Mouse (Mus musculus): ENCODE results near the gene Zfp692. TPM values are rescaled to one million over a fixed set of nuclear protein-coding genes. Genes with fewer than 3 reads are reported as not detected.
"Not testable (repeated sequence)": the region's sequence is repeated elsewhere in the genome, so short reads cannot be mapped to it uniquely, and the experiment has no call there.

Gene Zfp692
- polyA plus RNA-seq, 1 experiment from 2014 or later, result 13.2 TPM

DNA sequence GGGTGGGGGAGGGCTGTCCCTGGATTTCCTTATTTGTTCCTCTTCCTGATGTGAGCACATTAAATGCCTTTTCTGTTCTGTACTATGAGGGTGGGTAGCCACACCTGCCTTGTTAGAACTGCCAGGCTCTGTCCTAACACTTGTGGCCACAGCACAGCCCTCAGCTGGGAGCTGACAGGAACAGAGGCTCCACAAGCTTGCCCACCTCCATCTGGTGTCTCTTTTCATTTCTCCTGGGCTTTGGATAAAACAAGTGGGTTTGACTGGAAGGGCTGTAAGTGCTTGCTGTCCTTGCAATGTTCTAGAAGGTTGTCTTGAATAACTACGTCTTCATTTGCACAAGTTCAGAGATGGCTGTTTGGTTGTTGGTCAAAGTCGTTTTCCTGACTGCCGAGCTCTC lies 48.1 kb downstream of the Zfp692 start:
- Histone ChIP-seq H3K9ac (ENCODE audit: low read length) (no peak overlapping the region), H3K4me1 (ENCODE audit: control insufficient read depth, insufficient read depth, low read length) (no peaks in the 10 kb centered on the region), H3K4me2 (no peak overlapping the region), H3K36me3 (ENCODE audit: control insufficient read depth, insufficient read depth, low read length) (no peaks in the 10 kb centered on the region; the same call in 1 of the 2 replicates), H3K4me3 (ENCODE audit: low read depth, low read length) (no peak overlapping the region), H3K27ac (ENCODE audit: low read depth, low read length) (no peak overlapping the region), H3K9me3 (ENCODE audit: control insufficient read depth, low read length) (no peaks in the 10 kb centered on the region), H3K27me3 (ENCODE audit: control insufficient read depth, insufficient read depth, low read length) (no peaks in the 10 kb centered on the region)
- 84% methylated on average over 3 of the region's 3 CpGs for WGBS
- ATAC-seq (ENCODE audit: low FRiP score) (no peak), DNase-seq (ENCODE audit: low spot score, missing footprints) (no peak)

DNA sequence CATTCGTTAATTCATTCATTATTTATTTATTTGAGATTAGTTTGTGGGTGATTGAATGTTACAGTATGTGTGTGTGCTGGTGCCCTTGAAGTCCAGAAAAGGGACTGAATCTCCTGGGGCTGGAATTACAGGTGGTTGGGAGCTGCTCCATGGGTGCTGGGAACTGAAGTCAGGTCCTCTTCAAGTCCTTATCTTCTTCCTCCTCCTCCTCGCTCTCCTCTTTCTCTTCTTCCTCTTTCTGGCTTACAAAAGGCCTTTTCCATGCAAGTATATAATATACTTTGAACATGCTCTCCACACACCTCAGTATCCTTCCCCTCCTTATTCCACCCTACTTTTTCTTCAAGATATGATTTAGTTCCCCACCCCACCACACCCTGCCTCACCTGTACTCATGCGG lies 50.2 kb downstream of the Zfp692 start:
- WGBS, result 92% methylated on average over 3 of the region's 3 CpGs
- Histone ChIP-seq H3K9me3 (ENCODE audit: control insufficient read depth, low read length) (no peaks in the 10 kb centered on the region), H3K4me3 (ENCODE audit: low read depth, low read length) (no peak overlapping the region), H3K27ac (ENCODE audit: low read depth, low read length) (no peak overlapping the region), H3K4me1 (ENCODE audit: control insufficient read depth, insufficient read depth, low read length) (no peaks in the 10 kb centered on the region), H3K27me3 (ENCODE audit: control insufficient read depth, insufficient read depth, low read length) (no peaks in the 10 kb centered on the region), H3K36me3 (ENCODE audit: control insufficient read depth, insufficient read depth, low read length) (no peaks in the 10 kb centered on the region), H3K9ac (ENCODE audit: low read length) (no peak overlapping the region), H3K4me2 (no peak overlapping the region)
- ATAC-seq (ENCODE audit: low FRiP score), result no peak
- DNase-seq (ENCODE audit: low spot score, missing footprints), result no peak

DNA sequence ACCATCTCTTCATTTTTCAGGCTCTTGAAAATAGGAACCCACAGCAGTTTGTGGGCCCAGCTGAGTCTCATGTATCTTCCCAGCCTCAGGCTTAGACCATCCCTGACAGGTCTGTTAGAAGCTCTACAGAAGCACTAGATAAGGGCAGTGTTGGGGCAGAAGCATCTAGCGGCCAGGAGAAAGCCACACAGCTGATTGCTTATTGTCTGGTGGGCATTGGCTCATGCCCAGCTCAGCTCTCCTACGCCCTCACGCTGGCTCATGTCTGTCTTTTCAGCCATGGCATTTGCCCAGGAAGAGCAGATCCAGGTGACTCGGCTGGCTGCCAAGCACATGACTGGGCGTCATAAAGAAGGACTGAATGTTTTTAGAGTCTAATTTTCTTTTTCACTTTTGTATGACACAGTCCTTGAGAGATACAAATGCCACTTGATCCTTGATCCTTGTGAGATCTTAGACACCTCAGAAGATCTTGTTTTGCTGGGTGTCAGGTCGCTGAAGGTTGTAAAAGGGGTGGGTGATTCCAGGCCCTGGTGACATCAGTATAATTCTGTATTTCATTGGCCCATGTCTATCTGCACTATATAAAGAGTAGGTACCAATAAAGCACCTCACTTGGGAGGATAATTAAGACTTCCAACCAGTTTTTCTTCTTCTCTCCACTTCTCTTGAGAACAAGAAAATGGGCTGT lies 51.1 kb downstream of the Zfp692 start:
- H3K27me3 ChIP-seq (ENCODE audit: control insufficient read depth, insufficient read depth, low read length), result no peaks in the 10 kb centered on the region
- H3K4me2 ChIP-seq, result no peak overlapping the region
- no peak overlapping the region for H3K9ac ChIP-seq (ENCODE audit: low read length)
- WGBS, result 80% methylated on average over 6 of the region's 6 CpGs
- no peaks in the 10 kb centered on the region for H3K36me3 ChIP-seq (ENCODE audit: control insufficient read depth, insufficient read depth, low read length)
- DNase-seq (ENCODE audit: low spot score, missing footprints) (no peak), ATAC-seq (ENCODE audit: low FRiP score) (no peak)
- no peaks in the 10 kb centered on the region for H3K4me1 ChIP-seq (ENCODE audit: control insufficient read depth, insufficient read depth, low read length)
- no peak overlapping the region for H3K27ac ChIP-seq (ENCODE audit: low read depth, low read length)
- H3K9me3 ChIP-seq (ENCODE audit: control insufficient read depth, low read length), result no peaks in the 10 kb centered on the region
- H3K4me3 ChIP-seq (ENCODE audit: low read depth, low read length), result no peak overlapping the region

DNA sequence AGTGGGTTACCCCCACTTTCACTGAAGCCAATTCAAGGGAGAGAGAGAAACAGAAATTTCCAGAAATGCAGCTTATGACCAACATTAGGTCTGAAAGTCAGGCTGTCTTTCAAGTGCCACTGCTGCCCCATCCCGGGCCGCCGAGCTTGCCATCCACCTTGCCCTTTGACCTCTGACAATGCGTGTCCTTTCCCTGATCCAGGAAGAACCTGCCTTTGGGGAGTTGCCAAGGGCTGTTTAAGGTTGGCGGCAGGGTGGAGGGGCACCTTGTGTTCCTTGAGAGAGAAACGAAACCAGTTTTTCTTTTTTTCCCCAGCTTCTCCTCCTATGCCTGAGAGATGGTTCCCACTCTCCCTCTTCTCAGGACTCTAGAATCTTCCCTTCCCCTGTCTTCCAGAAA lies 55.7 kb downstream of the Zfp692 start:
- not testable (repeated sequence) for H3K36me3 ChIP-seq (ENCODE audit: control insufficient read depth, insufficient read depth, low read length); H3K9me3 ChIP-seq (ENCODE audit: control insufficient read depth, low read length); DNase-seq (ENCODE audit: low spot score, missing footprints); H3K4me2 ChIP-seq; H3K4me3 ChIP-seq (ENCODE audit: low read depth, low read length); H3K27ac ChIP-seq (ENCODE audit: low read depth, low read length); H3K27me3 ChIP-seq (ENCODE audit: control insufficient read depth, insufficient read depth, low read length); H3K9ac ChIP-seq (ENCODE audit: low read length); H3K4me1 ChIP-seq (ENCODE audit: control insufficient read depth, insufficient read depth, low read length); ATAC-seq (ENCODE audit: low FRiP score)
- WGBS, result no CpG with 5 or more reads among the region's 6 CpGs

Other genes with a start within 250 kb of the Zfp692 start
- gene Gm12248, start 213.9 kb upstream of the Zfp692 start, polyA plus RNA-seq (2014; fragmentation: Nextera tagmentation; extraction: Ambion mirVana), result not detected in 2 replicates
- gene Cnot8, start 202.9 kb upstream of the Zfp692 start, polyA plus RNA-seq (2014; fragmentation: Nextera tagmentation; extraction: Ambion mirVana), result 110 and 113 TPM in 2 replicates
- 20.3 and 22.6 TPM in 2 replicates for gene Gemin5, start 138.5 kb upstream of the Zfp692 start, polyA plus RNA-seq (2014; fragmentation: Nextera tagmentation; extraction: Ambion mirVana)
- gene Mrpl22, start 135.4 kb upstream of the Zfp692 start, polyA plus RNA-seq (2014; fragmentation: Nextera tagmentation; extraction: Ambion mirVana), result 124 and 130 TPM in 2 replicates
- 2.0 and 2.2 TPM in 2 replicates for gene Igtp, start 107.5 kb upstream of the Zfp692 start, polyA plus RNA-seq (2014; fragmentation: Nextera tagmentation; extraction: Ambion mirVana)
- gene Irgm2, start 107.5 kb upstream of the Zfp692 start, polyA plus RNA-seq (2014; fragmentation: Nextera tagmentation; extraction: Ambion mirVana), result 0.51 and 0.81 TPM in 2 replicates
- not detected in 2 replicates for gene 4930438A08Rik, start 32.3 kb upstream of the Zfp692 start, polyA plus RNA-seq (2014; fragmentation: Nextera tagmentation; extraction: Ambion mirVana)
- gene Zfp672, start 23.3 kb downstream of the Zfp692 start, polyA plus RNA-seq (2014; fragmentation: Nextera tagmentation; extraction: Ambion mirVana), result 22.8 and 22.9 TPM in 2 replicates
- 26.8 and 34.2 TPM in 2 replicates for gene Sh3bp5l, start 23.7 kb downstream of the Zfp692 start, polyA plus RNA-seq (2014; fragmentation: Nextera tagmentation; extraction: Ambion mirVana)
- not detected in 2 replicates for gene Lypd8, start 72.0 kb downstream of the Zfp692 start, polyA plus RNA-seq (2014; fragmentation: Nextera tagmentation; extraction: Ambion mirVana)
- not detected in 2 replicates for gene 1810065E05Rik, start 114.0 kb downstream of the Zfp692 start, polyA plus RNA-seq (2014; fragmentation: Nextera tagmentation; extraction: Ambion mirVana)
- gene Gm12253, start 125.5 kb downstream of the Zfp692 start, polyA plus RNA-seq (2014; fragmentation: Nextera tagmentation; extraction: Ambion mirVana), result not detected in 2 replicates
- not detected in 2 replicates for gene Lypd9, start 145.9 kb downstream of the Zfp692 start, polyA plus RNA-seq (2014; fragmentation: Nextera tagmentation; extraction: Ambion mirVana)
- gene Olfr30, start 155.2 kb downstream of the Zfp692 start, polyA plus RNA-seq (2014; fragmentation: Nextera tagmentation; extraction: Ambion mirVana), result not detected in 2 replicates
- gene Olfr332, start 185.5 kb downstream of the Zfp692 start, polyA plus RNA-seq (2014; fragmentation: Nextera tagmentation; extraction: Ambion mirVana), result not detected in 2 replicates
- gene Olfr331, start 195.5 kb downstream of the Zfp692 start, polyA plus RNA-seq (2014; fragmentation: Nextera tagmentation; extraction: Ambion mirVana), result not detected in 2 replicates
- not detected in 2 replicates for gene Olfr330, start 227.8 kb downstream of the Zfp692 start, polyA plus RNA-seq (2014; fragmentation: Nextera tagmentation; extraction: Ambion mirVana)
- not detected in 2 replicates for gene Olfr329-ps, start 239.4 kb downstream of the Zfp692 start, polyA plus RNA-seq (2014; fragmentation: Nextera tagmentation; extraction: Ambion mirVana)
- gene Olfr328, start 248.6 kb downstream of the Zfp692 start, polyA plus RNA-seq (2014; fragmentation: Nextera tagmentation; extraction: Ambion mirVana), result 0.04 TPM in 1 of 2 replicates, not detected in the other

All from midbrain, embryonic 11.5 days (tissue).